Comparison of ENCODE assay signal across 27 mouse cellular contexts in genomic region chr4:119002512-119002911, GRCm38 (mm10). TPM values are rescaled to one million over a fixed set of nuclear protein-coding genes. Genes with fewer than 3 reads are reported as not detected.
"Had no signal": no experiment of that assay in that cellular context is flagged by ENCODE, and none has a peak within 500 bp of the region (broad histone marks: within the 10 kb centered on the region; RNA-seq: fewer than 3 reads in every experiment).

No protein-coding gene starts in this region.

- H3K27me3 ChIP-seq: kidney, embryonic 15.5 days; limb, embryonic 15.5 days had no signal

- H3K9ac ChIP-seq: kidney, embryonic 15.5 days; limb, embryonic 12.5 days; limb, embryonic 15.5 days; liver, embryonic 14.5 days; liver, postnatal 0 days; lung, embryonic 14.5 days had no signal

- DNase-seq: kidney, adult 8-10 months; kidney, postnatal 10 days; kidney, postnatal 36 days; layer of hippocampus, postnatal 36 days; left cerebral cortex, postnatal 4 days; liver, postnatal 0 days; lung, embryonic 14.5 days; midbrain, embryonic 14.5 days; right cerebral cortex, postnatal 14 days; right cerebral cortex, postnatal 4 days; thymus, adult 2 months; thymus, postnatal 14 days; thymus, postnatal 4 days had no signal

- H3K4me3 ChIP-seq: kidney, embryonic 15.5 days; left cerebral cortex, adult 2 months; limb, embryonic 12.5 days; limb, embryonic 15.5 days had no signal

- ATAC-seq: liver, postnatal 0 days; lung, postnatal 0 days had no signal

- H3K9me3 ChIP-seq: kidney, embryonic 15.5 days; limb, embryonic 12.5 days; limb, embryonic 15.5 days had no signal

- H3K36me3 ChIP-seq: kidney, embryonic 15.5 days; limb, embryonic 12.5 days; limb, embryonic 15.5 days had no signal

- H3K27ac ChIP-seq: kidney, embryonic 15.5 days; left cerebral cortex, adult 2 months; limb, embryonic 12.5 days; limb, embryonic 15.5 days; liver, embryonic 14.5 days; macrophage; stomach, postnatal 0 days had no signal

- H3K4me2 ChIP-seq: kidney, embryonic 15.5 days; limb, embryonic 12.5 days; limb, embryonic 15.5 days; liver, embryonic 11.5 days; lung, embryonic 14.5 days had no signal

RNA-seq across cellular contexts. Expression of gene Lao1, which starts 41.1 kb away (rescaled TPM):
- total RNA-seq: left cerebral cortex, postnatal 4 days; megakaryocyte, adult 5-6 weeks had no signal
- polyA plus RNA-seq: kidney, embryonic 15.5 days; limb, embryonic 12.5 days; limb, embryonic 15.5 days; liver, embryonic 11.5 days; liver, embryonic 14.5 days; liver, postnatal 0 days; lung, embryonic 14.5 days; lung, postnatal 0 days; macrophage; midbrain, embryonic 14.5 days; midbrain, postnatal 0 days; neural tube, embryonic 11.5 days; neural tube, embryonic 14.5 days; stomach, embryonic 14.5 days had no signal
